Mouse (Mus musculus): Measurements from ENCODE around the gene Prkd3.

Gene Prkd3

GRCm38 (mm10) chr17:79020208-79020983 lies at the start of gene Prkd3:
Gene Prkd3 (minus strand): TSS chr17:79020816.
- no peak for DNase-seq (ENCODE audit: low read depth, low spot score)

GRCm38 (mm10) chr17:79069766-79070480 lies 49.3 kb upstream of the Prkd3 start:
- DNase-seq (ENCODE audit: low read depth, low spot score) = no peak

GRCm38 (mm10) chr17:79069019-79069418 lies 48.4 kb upstream of the Prkd3 start:
- DNase-seq (ENCODE audit: low read depth, low spot score) = no peak

- no peak for DNase-seq (ENCODE audit: low read depth, low spot score)
These were observed 48.0 kb upstream of the Prkd3 start for GRCm38 (mm10) chr17:79068581-79068980.

- DNase-seq (ENCODE audit: low read depth, low spot score) = no peak
These were observed 43.6 kb upstream of the Prkd3 start for GRCm38 (mm10) chr17:79064250-79064649.

GRCm38 (mm10) chr17:79060221-79060620 lies 39.6 kb upstream of the Prkd3 start:
- no peak for DNase-seq (ENCODE audit: low read depth, low spot score)

- no peak for DNase-seq (ENCODE audit: low read depth, low spot score)
These were observed 37.7 kb upstream of the Prkd3 start for GRCm38 (mm10) chr17:79058271-79058670.

- DNase-seq (ENCODE audit: low read depth, low spot score) = no peak
These were observed 31.6 kb upstream of the Prkd3 start for GRCm38 (mm10) chr17:79052088-79052812.

GRCm38 (mm10) chr17:79051606-79052005 lies 31.0 kb upstream of the Prkd3 start, which contains the start of gene Qpct:
Gene Qpct (plus strand): TSS chr17:79051906.
- no peak for DNase-seq (ENCODE audit: low read depth, low spot score)

GRCm38 (mm10) chr17:79043705-79044104 lies 23.1 kb upstream of the Prkd3 start:
- no peak for DNase-seq (ENCODE audit: low read depth, low spot score)

GRCm38 (mm10) chr17:79039660-79040059 lies 19.0 kb upstream of the Prkd3 start:
- DNase-seq (ENCODE audit: low read depth, low spot score) = no peak

GRCm38 (mm10) chr17:79032782-79033181 lies 12.2 kb upstream of the Prkd3 start:
- no peak for DNase-seq (ENCODE audit: low read depth, low spot score)

GRCm38 (mm10) chr17:79031569-79031968 lies 11.0 kb upstream of the Prkd3 start:
- no peak for DNase-seq (ENCODE audit: low read depth, low spot score)

GRCm38 (mm10) chr17:79029226-79029625 lies 8.6 kb upstream of the Prkd3 start:
- no peak for DNase-seq (ENCODE audit: low read depth, low spot score)

GRCm38 (mm10) chr17:79024544-79024943 lies 3.9 kb upstream of the Prkd3 start:
- no peak for DNase-seq (ENCODE audit: low read depth, low spot score)

- DNase-seq (ENCODE audit: low read depth, low spot score) = peak; percentile 73
These were observed 2.1 kb upstream of the Prkd3 start for GRCm38 (mm10) chr17:79022746-79023145.

- peak; percentile 81 for DNase-seq (ENCODE audit: low read depth, low spot score)
These were observed 344 bp upstream of the Prkd3 start for GRCm38 (mm10) chr17:79020984-79021335.

- peak; percentile 75 for DNase-seq (ENCODE audit: low read depth, low spot score)
These were observed 849 bp downstream of the Prkd3 start for GRCm38 (mm10) chr17:79019726-79020207.

GRCm38 (mm10) chr17:79018422-79018821 lies 2.2 kb downstream of the Prkd3 start:
- no peak for DNase-seq (ENCODE audit: low read depth, low spot score)

GRCm38 (mm10) chr17:79015831-79016230 lies 4.8 kb downstream of the Prkd3 start:
- DNase-seq (ENCODE audit: low read depth, low spot score) = no peak

- DNase-seq (ENCODE audit: low read depth, low spot score) = no peak
These were observed 5.5 kb downstream of the Prkd3 start for GRCm38 (mm10) chr17:79014911-79015685.

All from A20 (cell line).